Mouse (Mus musculus): Measurements from ENCODE around the gene Ssr1. TPM values are rescaled to one million over a fixed set of nuclear protein-coding genes. Genes with fewer than 3 reads are reported as not detected.

Gene Ssr1
- polyA plus RNA-seq, 1 experiment: 70.7 TPM

GRCm38 (mm10) chr13:37967565-37967964 is 26.5 kb downstream of the Ssr1 start:
- H3K79me2 ChIP-seq (ENCODE audit: control insufficient read depth, insufficient read depth): no peaks in the 10 kb centered on the region
- no peaks in the 10 kb centered on the region for H3K27me3 ChIP-seq (ENCODE audit: control insufficient read depth, insufficient read depth, insufficient read length)
- no peak overlapping the region for H3ac ChIP-seq (ENCODE audit: control insufficient read depth, insufficient read length, low read depth)
- H3K36me3 ChIP-seq (ENCODE audit: control insufficient read depth, insufficient read depth): no peaks in the 10 kb centered on the region
- no peaks in the 10 kb centered on the region for H3K79me3 ChIP-seq (ENCODE audit: low read depth)
- TF ChIP-seq MYOG (IDR thresholded peaks at IDR 0.05; ENCODE audit: control insufficient read depth, extremely low read depth, insufficient read length) (no peak), MYOD1 (IDR thresholded peaks at IDR 0.05; ENCODE audit: control insufficient read depth, insufficient read length, low read depth) (no peak), MAX (IDR thresholded peaks at IDR 0.05) (no peak), USF1 (IDR thresholded peaks at IDR 0.05; ENCODE audit: low read depth) (no peak), CTCF (IDR thresholded peaks at IDR 0.05; ENCODE audit: control insufficient read depth, insufficient read depth, insufficient read length) (no peak)
- H3K4me3 ChIP-seq (ENCODE audit: insufficient read depth, poor library complexity, severe bottlenecking): no peak overlapping the region

- TF ChIP-seq FOSL1 (IDR thresholded peaks at IDR 0.05; ENCODE audit: insufficient read depth, low read length, poor library complexity, severe bottlenecking): no peak
- no peak for TF ChIP-seq MYOG (IDR thresholded peaks at IDR 0.05; ENCODE audit: control insufficient read depth, extremely low read depth, insufficient read length)
- no peak for TF ChIP-seq CEBPB (IDR thresholded peaks at IDR 0.05; ENCODE audit: low read depth)
- no peak for TF ChIP-seq USF1 (IDR thresholded peaks at IDR 0.05; ENCODE audit: low read depth)
- TF ChIP-seq MYOD1 (IDR thresholded peaks at IDR 0.05; ENCODE audit: control insufficient read depth, insufficient read length, low read depth): no peak
- no peak for TF ChIP-seq CTCF (IDR thresholded peaks at IDR 0.05; ENCODE audit: control insufficient read depth, insufficient read depth, insufficient read length)
- no peak for TF ChIP-seq MAX (IDR thresholded peaks at IDR 0.05)
- no peak overlapping the region for H3K4me3 ChIP-seq (ENCODE audit: insufficient read depth, poor library complexity, severe bottlenecking)
These were observed 27.0 kb downstream of the Ssr1 start for GRCm38 (mm10) chr13:37967052-37967437.

GRCm38 (mm10) chr13:37966256-37967051 is 27.6 kb downstream of the Ssr1 start:
- Histone ChIP-seq H3K27me3 (ENCODE audit: control insufficient read depth, insufficient read depth, insufficient read length) (no peaks in the 10 kb centered on the region), H3K79me2 (ENCODE audit: control insufficient read depth, insufficient read depth) (no peaks in the 10 kb centered on the region), H3K79me3 (ENCODE audit: low read depth) (no peaks in the 10 kb centered on the region), H3ac (ENCODE audit: control insufficient read depth, insufficient read length, low read depth) (no peak overlapping the region), H3K4me3 (ENCODE audit: insufficient read depth, poor library complexity, severe bottlenecking) (no peak overlapping the region), H3K36me3 (ENCODE audit: control insufficient read depth, insufficient read depth) (no peaks in the 10 kb centered on the region)
- TF ChIP-seq MYOG (IDR thresholded peaks at IDR 0.05; ENCODE audit: control insufficient read depth, extremely low read depth, insufficient read length) (no peak), MAX (IDR thresholded peaks at IDR 0.05) (no peak), CTCF (IDR thresholded peaks at IDR 0.05; ENCODE audit: control insufficient read depth, insufficient read depth, insufficient read length) (no peak), CEBPB (IDR thresholded peaks at IDR 0.05; ENCODE audit: low read depth) (no peak), USF1 (IDR thresholded peaks at IDR 0.05; ENCODE audit: low read depth) (no peak), FOSL1 (IDR thresholded peaks at IDR 0.05; ENCODE audit: insufficient read depth, low read length, poor library complexity, severe bottlenecking) (no peak), MYOD1 (IDR thresholded peaks at IDR 0.05; ENCODE audit: control insufficient read depth, insufficient read length, low read depth) (no peak)

More at GRCm38 (mm10) chr13:37967052-37967437, 27.0 kb downstream of the Ssr1 start:
- no peaks in the 10 kb centered on the region for H3K79me3 ChIP-seq (ENCODE audit: low read depth)
- H3K36me3 ChIP-seq (ENCODE audit: control insufficient read depth, insufficient read depth): no peaks in the 10 kb centered on the region
- no peaks in the 10 kb centered on the region for H3K79me2 ChIP-seq (ENCODE audit: control insufficient read depth, insufficient read depth)
- no peaks in the 10 kb centered on the region for H3K27me3 ChIP-seq (ENCODE audit: control insufficient read depth, insufficient read depth, insufficient read length)
- no peak overlapping the region for H3ac ChIP-seq (ENCODE audit: control insufficient read depth, insufficient read length, low read depth)

GRCm38 (mm10) chr13:37965126-37965914 is 28.7 kb downstream of the Ssr1 start:
- H3ac ChIP-seq (ENCODE audit: control insufficient read depth, insufficient read length, low read depth): no peak overlapping the region
- no peak for TF ChIP-seq USF1 (IDR thresholded peaks at IDR 0.05; ENCODE audit: low read depth)
- no peak for TF ChIP-seq MAX (IDR thresholded peaks at IDR 0.05)
- H3K36me3 ChIP-seq (ENCODE audit: control insufficient read depth, insufficient read depth): no peaks in the 10 kb centered on the region
- no peak overlapping the region for H3K4me3 ChIP-seq (ENCODE audit: insufficient read depth, poor library complexity, severe bottlenecking)
- no peaks in the 10 kb centered on the region for H3K79me3 ChIP-seq (ENCODE audit: low read depth)
- no peaks in the 10 kb centered on the region for H3K27me3 ChIP-seq (ENCODE audit: control insufficient read depth, insufficient read depth, insufficient read length)
- no peaks in the 10 kb centered on the region for H3K79me2 ChIP-seq (ENCODE audit: control insufficient read depth, insufficient read depth)

- no peaks in the 10 kb centered on the region for H3K79me2 ChIP-seq (ENCODE audit: control insufficient read depth, insufficient read depth)
- H3K36me3 ChIP-seq (ENCODE audit: control insufficient read depth, insufficient read depth): no peaks in the 10 kb centered on the region
- H3K79me3 ChIP-seq (ENCODE audit: low read depth): no peaks in the 10 kb centered on the region
- H3ac ChIP-seq (ENCODE audit: control insufficient read depth, insufficient read length, low read depth): no peak overlapping the region
- no peaks in the 10 kb centered on the region for H3K27me3 ChIP-seq (ENCODE audit: control insufficient read depth, insufficient read depth, insufficient read length)
- TF ChIP-seq MAX (IDR thresholded peaks at IDR 0.05) (no peak), MYOG (IDR thresholded peaks at IDR 0.05; ENCODE audit: control insufficient read depth, extremely low read depth, insufficient read length) (no peak), FOSL1 (IDR thresholded peaks at IDR 0.05; ENCODE audit: insufficient read depth, low read length, poor library complexity, severe bottlenecking) (no peak), CTCF (IDR thresholded peaks at IDR 0.05; ENCODE audit: control insufficient read depth, insufficient read depth, insufficient read length) (no peak), USF1 (IDR thresholded peaks at IDR 0.05; ENCODE audit: low read depth) (no peak), CEBPB (IDR thresholded peaks at IDR 0.05; ENCODE audit: low read depth) (no peak), MYOD1 (IDR thresholded peaks at IDR 0.05; ENCODE audit: control insufficient read depth, insufficient read length, low read depth) (no peak)
- no peak overlapping the region for H3K4me3 ChIP-seq (ENCODE audit: insufficient read depth, poor library complexity, severe bottlenecking)
These were observed 29.6 kb downstream of the Ssr1 start for GRCm38 (mm10) chr13:37964128-37965087.
